Mouse (Mus musculus): ENCODE measurements around the gene Pdzrn3.

Pdzrn3 gene

DNA sequence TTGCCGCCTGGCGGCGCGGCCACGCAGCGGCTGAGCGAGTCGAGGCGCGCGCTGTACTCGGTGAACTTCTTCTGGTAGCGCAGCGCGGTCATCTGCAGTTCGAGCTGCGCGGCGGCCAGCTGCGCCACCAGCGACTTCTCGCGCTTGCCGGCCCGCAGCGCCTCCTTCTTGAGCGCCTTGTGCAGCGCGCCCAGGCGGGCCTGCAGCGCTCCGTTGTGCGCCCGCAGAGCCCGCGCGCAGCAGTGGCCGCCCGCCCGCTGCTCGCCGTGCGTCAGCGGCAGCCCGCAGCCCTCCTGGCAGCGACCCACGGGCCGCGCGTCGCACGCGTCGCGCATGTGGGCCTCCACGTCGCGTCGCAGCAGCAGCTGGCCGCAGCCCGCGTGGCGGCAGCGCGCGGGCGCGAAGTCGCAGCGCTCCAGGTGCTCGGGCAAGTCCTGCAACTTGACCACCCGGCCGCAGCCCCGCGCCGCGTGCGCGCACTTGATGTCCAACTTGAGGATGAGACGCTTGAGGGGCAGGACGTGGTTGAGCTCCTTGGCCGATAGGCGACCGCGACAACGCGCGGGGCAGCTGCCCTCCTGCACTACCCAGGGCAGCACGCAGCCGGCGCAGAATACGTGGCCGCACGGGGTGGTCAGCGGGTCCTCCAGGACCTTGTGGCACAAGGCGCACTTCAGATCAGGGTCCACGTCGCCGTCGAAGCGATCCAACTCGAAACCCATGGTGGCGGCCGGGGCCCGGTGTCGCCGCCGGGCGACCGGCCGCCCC is at the start of gene Pdzrn3:
Gene Pdzrn3, minus strand, starts transcription at position 731 of the 768 bp plus-strand sequence.
- in situ Hi-C loops (cut with MboI): no loop called here

DNA sequence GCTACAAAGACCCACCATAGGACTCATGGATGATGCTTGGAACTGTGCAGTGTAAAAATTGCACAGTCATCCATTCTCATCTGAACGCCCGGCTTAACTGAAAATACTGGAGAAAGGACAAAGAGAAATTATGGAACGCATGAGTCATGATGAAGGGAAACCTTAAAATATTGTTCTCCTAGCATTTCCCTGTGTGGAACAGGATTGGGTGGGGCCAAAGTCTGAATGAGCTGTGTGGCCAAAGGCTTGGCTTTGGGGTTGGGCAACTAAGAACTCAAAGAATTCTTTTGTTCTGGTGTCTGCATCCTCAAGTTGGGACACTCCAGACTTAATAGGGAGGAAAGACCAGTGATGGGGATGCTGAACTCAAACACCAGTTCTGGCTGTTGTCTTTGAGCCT is 49.6 kb upstream of the Pdzrn3 start:
- in situ Hi-C loops (cut with MboI): no loop called here

- in situ Hi-C loops (cut with MboI): no loop called here
These were observed 48.6 kb upstream of the Pdzrn3 start for GRCm38 (mm10) chr6:101426301-101426700.

- in situ Hi-C loops (cut with MboI): no loop called here
These were observed 44.6 kb upstream of the Pdzrn3 start for GRCm38 (mm10) chr6:101422084-101422954.

DNA sequence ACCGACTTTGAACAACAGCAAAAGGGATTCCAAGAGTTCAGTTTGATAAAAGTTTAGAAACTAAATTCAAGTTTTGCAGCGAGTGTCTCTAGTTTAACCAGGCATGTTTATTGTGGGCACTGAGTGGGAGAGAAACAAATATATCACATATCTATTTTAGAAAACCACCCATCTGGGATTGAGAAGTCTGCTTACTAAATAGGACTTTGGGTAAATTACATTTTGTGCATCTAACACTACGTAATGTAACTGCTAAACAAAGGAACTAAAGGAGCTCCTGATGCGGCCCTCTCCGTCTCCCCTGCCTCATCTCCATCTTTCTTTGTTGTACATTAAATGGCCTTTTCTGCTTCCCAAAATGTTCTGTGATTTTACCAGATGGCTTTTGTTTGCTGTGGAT is 40.5 kb upstream of the Pdzrn3 start:
- in situ Hi-C loops (cut with MboI): no loop called here

DNA sequence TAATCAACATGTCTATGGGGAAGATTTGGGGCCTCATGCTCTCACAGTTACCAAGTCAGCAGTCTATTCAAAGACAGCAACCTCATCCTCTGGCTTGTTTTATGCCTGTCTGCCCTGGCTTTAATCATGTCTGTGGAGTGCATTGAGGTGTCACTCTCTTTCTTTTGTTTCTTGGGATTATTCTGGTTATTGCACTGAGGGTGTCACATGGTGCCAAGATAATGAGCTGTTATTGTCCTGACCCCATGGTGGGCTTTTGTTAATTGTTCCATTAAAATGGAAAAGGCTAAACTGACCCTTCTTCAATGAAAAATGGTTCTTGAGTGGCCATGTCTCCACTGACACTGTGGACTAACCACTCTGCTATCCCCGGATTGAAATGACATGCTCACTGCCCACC is 34.0 kb upstream of the Pdzrn3 start:
- in situ Hi-C loops (cut with MboI): no loop called here

GRCm38 (mm10) chr6:101411064-101411463 is 33.4 kb upstream of the Pdzrn3 start:
- in situ Hi-C loops (cut with MboI): no loop called here

DNA sequence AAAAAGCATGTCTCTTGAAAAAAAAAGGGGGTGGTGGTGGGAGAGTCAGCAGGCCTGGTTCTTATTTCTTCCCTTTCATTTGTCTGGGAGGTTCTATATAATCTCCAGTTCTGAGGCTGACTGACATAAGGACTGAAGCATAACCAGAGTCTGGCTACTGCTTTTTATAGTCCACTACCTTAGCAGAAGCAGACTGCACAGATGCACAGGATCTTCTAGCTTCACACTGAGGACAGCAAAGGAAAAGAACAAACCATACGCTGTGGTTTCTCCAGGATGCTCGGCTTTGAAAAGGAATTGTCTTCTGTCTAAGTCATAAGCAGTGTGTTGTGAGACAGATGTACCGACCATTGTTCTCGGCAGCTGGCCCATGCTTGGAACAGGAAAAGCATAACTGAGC is 19.0 kb upstream of the Pdzrn3 start:
- in situ Hi-C loops (cut with MboI): no loop called here

GRCm38 (mm10) chr6:101395908-101396307 is 18.2 kb upstream of the Pdzrn3 start:
- in situ Hi-C loops (cut with MboI): no loop called here

DNA sequence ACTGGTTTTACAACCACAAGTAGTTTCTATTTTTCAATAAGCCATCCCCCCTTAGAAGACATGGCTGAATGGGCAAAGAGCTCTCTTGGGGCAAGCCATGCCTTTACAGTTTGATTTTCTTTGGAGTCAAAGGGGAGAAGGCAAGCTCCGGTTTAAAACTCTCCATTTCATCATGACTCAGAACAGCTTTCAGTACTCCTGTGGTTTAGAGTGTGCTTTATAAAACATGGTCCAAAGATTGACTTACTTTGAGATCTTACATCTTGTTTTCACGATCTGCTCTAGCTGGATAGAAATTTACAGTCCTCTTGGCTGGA is 15.1 kb upstream of the Pdzrn3 start:
- in situ Hi-C loops (cut with MboI): no loop called here

GRCm38 (mm10) chr6:101392107-101392800 is 14.6 kb upstream of the Pdzrn3 start:
- in situ Hi-C loops (cut with MboI): no loop called here

- in situ Hi-C loops (cut with MboI): no loop called here
These were observed 7.8 kb upstream of the Pdzrn3 start for GRCm38 (mm10) chr6:101385490-101385889.

GRCm38 (mm10) chr6:101384958-101385357 is 7.3 kb upstream of the Pdzrn3 start:
- in situ Hi-C loops (cut with MboI): no loop called here

- in situ Hi-C loops (cut with MboI): no loop called here
These were observed 6.8 kb upstream of the Pdzrn3 start for GRCm38 (mm10) chr6:101384476-101384875.

DNA sequence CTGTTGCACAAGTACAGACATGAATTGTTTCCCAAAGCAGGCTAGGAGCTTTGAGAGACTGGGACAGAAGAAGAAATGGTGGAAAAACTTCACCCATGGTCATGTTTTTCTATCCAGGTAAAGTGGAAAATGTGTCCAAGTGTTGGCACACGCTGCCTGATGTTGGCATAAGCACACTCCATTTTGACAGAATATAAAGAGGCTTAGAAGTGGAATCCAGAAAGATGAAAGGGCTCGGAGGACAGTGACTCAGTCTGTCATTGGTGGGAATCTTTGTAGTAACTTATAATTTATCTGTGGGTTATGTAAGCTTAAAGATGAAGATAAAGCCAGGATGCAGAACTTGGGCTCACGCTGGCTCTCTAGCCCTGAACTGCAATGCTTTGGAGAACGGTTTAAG is 5.2 kb upstream of the Pdzrn3 start:
- in situ Hi-C loops (cut with MboI): no loop called here

DNA sequence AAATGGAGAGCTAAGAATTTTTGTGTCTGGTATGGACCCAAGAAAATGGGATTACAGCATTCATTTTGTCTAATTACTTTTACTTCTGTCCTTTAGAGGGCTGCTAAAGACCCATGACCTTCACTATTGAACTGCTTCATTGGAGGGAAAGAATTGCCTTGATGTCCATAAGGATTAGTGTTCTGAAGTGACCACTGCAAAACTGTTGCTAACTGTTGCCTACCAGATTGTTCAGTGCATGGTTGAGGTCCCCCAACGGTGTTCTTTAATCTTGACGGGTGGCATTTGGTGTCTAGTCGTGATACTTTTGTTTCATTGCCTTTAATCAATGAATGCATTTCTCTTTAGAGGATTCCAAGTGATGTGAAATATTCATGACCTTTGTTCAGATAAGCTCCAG is 1.8 kb upstream of the Pdzrn3 start:
- in situ Hi-C loops (cut with MboI): no loop called here

DNA sequence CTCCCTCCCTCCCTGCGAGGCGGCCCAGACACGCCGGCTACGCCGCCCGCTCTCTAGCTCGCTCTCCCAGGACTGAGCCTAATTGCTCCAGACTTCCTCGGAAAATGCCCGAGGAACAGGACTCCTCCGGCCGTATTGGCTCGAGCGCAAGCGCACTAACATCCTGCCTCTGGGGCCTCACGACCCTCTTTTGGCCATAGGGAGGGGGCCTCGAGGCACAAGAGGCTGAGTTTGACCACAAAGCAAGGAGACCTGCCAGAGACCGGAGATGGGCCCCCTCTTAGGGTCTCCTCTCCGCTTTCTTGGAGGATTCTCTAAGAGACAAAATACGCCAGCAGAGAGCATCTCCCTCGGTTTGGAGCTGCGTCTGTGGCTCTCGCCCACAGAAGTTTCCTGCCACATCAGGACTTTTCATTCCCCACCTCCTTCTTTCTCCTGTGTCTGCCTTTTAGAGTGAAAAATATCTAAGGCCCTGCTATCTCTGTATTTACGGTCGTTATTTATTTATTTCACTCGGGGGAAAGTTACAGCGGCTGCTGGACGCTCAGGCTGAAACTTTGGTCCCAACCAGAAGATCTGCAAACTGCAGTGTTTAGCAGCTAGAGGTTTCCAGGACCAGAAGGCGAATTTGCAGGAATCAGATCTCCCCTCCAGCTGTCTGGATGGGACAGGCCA is 375 bp upstream of the Pdzrn3 start:
- in situ Hi-C loops (cut with MboI): no loop called here

DNA sequence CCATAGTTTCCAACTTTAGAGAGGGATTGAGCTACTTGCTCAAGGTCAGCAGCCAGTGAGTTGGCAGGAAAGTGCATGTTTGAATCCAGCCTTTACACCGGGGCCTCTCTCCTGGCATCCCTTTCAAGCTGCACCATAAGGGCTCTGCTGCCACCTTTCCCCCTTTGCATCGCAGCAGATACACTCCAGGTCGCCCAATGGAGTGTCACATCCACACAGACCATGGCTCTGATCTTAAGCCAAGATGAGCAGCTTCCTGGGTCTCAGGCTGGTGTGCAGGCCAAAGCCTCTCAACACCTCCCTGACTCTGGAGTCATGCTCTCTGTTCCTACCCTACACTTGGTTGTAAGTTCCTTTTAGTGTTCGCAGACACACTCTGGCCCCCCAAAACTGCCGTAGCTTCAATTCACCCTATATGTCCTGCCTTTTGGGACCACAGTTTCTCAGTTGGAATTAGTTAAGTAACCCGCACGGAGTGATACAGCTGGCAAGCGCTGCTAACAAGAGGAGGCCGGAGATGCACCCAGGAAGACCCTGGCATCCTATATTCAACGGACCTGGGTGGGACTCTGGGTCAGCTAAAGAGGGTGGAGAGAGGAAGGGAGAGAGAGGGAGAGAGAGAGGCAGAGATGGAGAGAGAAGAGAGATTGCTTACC is 1.1 kb downstream of the Pdzrn3 start:
- in situ Hi-C loops (cut with MboI): no loop called here

DNA sequence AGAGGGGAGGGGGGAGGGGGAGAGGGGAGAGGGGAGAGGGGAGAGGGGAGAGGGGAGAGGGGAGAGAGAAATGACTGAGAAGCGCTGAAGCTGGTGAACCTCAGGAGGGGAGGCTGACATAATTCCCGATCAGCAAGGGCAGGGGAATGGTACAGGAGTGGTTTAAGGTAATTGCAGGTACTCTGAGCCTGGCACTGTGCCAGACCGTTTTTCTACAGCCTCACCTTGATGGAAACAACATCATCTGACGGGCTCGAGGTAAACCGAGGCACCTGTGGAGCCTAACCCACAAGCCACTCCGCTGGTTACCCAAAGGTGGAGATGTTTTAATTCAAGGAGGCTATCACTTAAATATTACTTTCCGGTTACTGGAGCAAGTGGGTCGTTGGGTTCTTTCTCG is 1.6 kb downstream of the Pdzrn3 start:
- in situ Hi-C loops (cut with MboI): no loop called here

- in situ Hi-C loops (cut with MboI): no loop called here
These were observed 3.0 kb downstream of the Pdzrn3 start for GRCm38 (mm10) chr6:101374721-101375120.

DNA sequence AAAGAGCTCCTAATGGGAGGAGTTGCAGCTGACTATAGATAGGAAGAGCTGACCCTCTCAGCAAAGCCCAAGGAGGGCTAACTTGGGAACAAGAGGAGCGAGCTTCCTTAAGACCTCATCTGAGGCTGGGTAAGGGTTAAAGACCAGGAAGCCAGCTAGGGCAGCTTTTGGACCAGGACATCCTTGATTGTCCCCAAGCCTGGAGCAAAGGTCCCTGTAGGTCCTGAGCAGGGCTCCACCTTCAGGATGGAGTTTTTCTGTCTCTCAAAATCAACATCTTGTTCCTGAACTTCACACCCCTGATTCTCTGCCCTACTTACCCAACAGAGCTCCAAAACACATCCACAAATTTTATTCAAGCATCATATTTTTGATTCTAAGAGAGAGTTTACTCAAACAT is 3.5 kb downstream of the Pdzrn3 start:
- in situ Hi-C loops (cut with MboI): no loop called here

DNA sequence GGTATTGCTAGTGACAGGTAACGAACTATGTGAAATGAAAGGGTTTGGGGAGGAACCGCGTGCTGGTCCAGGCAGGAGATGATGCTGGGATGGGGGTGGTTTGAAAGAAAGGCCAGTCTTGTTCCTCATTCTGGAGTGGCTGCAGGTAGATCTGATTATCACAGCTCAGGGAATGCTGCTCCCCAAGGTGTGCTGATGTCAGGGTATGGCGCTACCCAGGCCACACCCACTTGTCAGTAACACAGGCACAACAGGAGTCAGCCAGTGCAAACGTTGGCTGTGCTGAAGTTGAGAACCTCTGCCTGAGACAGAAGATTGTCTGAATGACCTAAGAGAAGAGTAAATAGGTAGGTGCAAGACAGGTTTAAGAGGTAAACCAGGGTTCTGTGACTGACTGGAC is 4.7 kb downstream of the Pdzrn3 start:
- in situ Hi-C loops (cut with MboI): no loop called here

Measured in mature B cell (primary cell).